Mouse (Mus musculus): ENCODE results near the gene Rad23b. TPM values are rescaled to one million over a fixed set of nuclear protein-coding genes. Genes with fewer than 3 reads are reported as not detected.
A peak's percentile ranks its signal among the peaks of the same experiment; 100 is the strongest.
"Not testable (repeated sequence)": the region's sequence is repeated elsewhere in the genome, so short reads cannot be mapped to it uniquely, and the experiment has no call there.

Rad23b gene
- total RNA-seq (2022): 100 to 1,000 TPM; 114 to 124 (median 121) TPM

GRCm38 (mm10) chr4:55349452-55350218 lies at the start of gene Rad23b:
TSS of gene Rad23b (plus strand) at chr4:55350043.
- DNase-seq (ENCODE audit: low spot score): peak; percentile 100

- DNase-seq (ENCODE audit: low spot score): no peak
Observed at GRCm38 (mm10) chr4:55304121-55304520, 45.7 kb upstream of the Rad23b start.

GRCm38 (mm10) chr4:55306636-55307035 lies 43.2 kb upstream of the Rad23b start:
- no peak for DNase-seq (ENCODE audit: low spot score)

GRCm38 (mm10) chr4:55316726-55317125 lies 33.1 kb upstream of the Rad23b start:
- no peak for DNase-seq (ENCODE audit: low spot score)

GRCm38 (mm10) chr4:55318350-55318749 lies 31.5 kb upstream of the Rad23b start:
- not testable (repeated sequence) for DNase-seq (ENCODE audit: low spot score)

- no peak for DNase-seq (ENCODE audit: low spot score)
Observed at GRCm38 (mm10) chr4:55325786-55326518, 23.9 kb upstream of the Rad23b start.

GRCm38 (mm10) chr4:55327508-55327907 lies 22.3 kb upstream of the Rad23b start:
- no peak for DNase-seq (ENCODE audit: low spot score)

- DNase-seq (ENCODE audit: low spot score): no peak
Observed at GRCm38 (mm10) chr4:55328471-55328870, 21.4 kb upstream of the Rad23b start.

- not testable (repeated sequence) for DNase-seq (ENCODE audit: low spot score)
Observed at GRCm38 (mm10) chr4:55328928-55329327, 20.9 kb upstream of the Rad23b start.

GRCm38 (mm10) chr4:55329621-55330346 lies 20.1 kb upstream of the Rad23b start:
- no peak for DNase-seq (ENCODE audit: low spot score)

- DNase-seq (ENCODE audit: low spot score): no peak
Observed at GRCm38 (mm10) chr4:55335030-55335770, 14.6 kb upstream of the Rad23b start.

- no peak for DNase-seq (ENCODE audit: low spot score)
Observed at GRCm38 (mm10) chr4:55338905-55339304, 10.9 kb upstream of the Rad23b start.

GRCm38 (mm10) chr4:55339388-55339787 lies 10.5 kb upstream of the Rad23b start:
- DNase-seq (ENCODE audit: low spot score): no peak

- no peak for DNase-seq (ENCODE audit: low spot score)
Observed at GRCm38 (mm10) chr4:55341797-55342196, 8.0 kb upstream of the Rad23b start.

- DNase-seq (ENCODE audit: low spot score): no peak
Observed at GRCm38 (mm10) chr4:55342602-55343001, 7.2 kb upstream of the Rad23b start.

GRCm38 (mm10) chr4:55343287-55343686 lies 6.6 kb upstream of the Rad23b start:
- DNase-seq (ENCODE audit: low spot score): no peak

- DNase-seq (ENCODE audit: low spot score): no peak
Observed at GRCm38 (mm10) chr4:55348759-55349451, 938 bp upstream of the Rad23b start.

- DNase-seq (ENCODE audit: low spot score): no peak
Observed at GRCm38 (mm10) chr4:55350219-55350931, 532 bp downstream of the Rad23b start.

- no peak for DNase-seq (ENCODE audit: low spot score)
Observed at GRCm38 (mm10) chr4:55351037-55351436, 1.2 kb downstream of the Rad23b start.

- no peak for DNase-seq (ENCODE audit: low spot score)
Observed at GRCm38 (mm10) chr4:55351860-55352259, 2.0 kb downstream of the Rad23b start.
